Mouse (Mus musculus) yolk sac, embryonic 10.5 days (tissue): Measurements from ENCODE around the gene 6330409D20Rik.

Experiments
- DNase-seq: peaks from one replicate; pipeline ENCODE4 v3.0.0-alpha.2; 2017; ENCODE audit warnings: low spot score

Gene 6330409D20Rik

GRCm38 (mm10) chr2:32740916-32741272 is at the start of gene 6330409D20Rik:
TSS of gene 6330409D20Rik (minus strand) at chr2:32741016.
- DNase-seq = no peak

- no peak for DNase-seq
Observed at GRCm38 (mm10) chr2:32788581-32788980, 47.8 kb upstream of the 6330409D20Rik start.

GRCm38 (mm10) chr2:32787176-32787575 is 46.4 kb upstream of the 6330409D20Rik start:
- no peak for DNase-seq

- DNase-seq = no peak
Observed at GRCm38 (mm10) chr2:32784048-32784681, 43.3 kb upstream of the 6330409D20Rik start, which contains the start of gene Cfap157. TSS of gene Cfap157 (minus strand) at chr2:32784428.

- DNase-seq = no peak
Observed at GRCm38 (mm10) chr2:32781710-32782109, 40.9 kb upstream of the 6330409D20Rik start.

GRCm38 (mm10) chr2:32779714-32780113 is 38.9 kb upstream of the 6330409D20Rik start:
- no peak for DNase-seq

- DNase-seq = peak; percentile 30
Observed at GRCm38 (mm10) chr2:32779131-32779530, 38.3 kb upstream of the 6330409D20Rik start.

GRCm38 (mm10) chr2:32778081-32778480 is 37.3 kb upstream of the 6330409D20Rik start:
- no peak for DNase-seq

GRCm38 (mm10) chr2:32776192-32776591 is 35.4 kb upstream of the 6330409D20Rik start:
- DNase-seq = no peak

GRCm38 (mm10) chr2:32775359-32776074 is 34.7 kb upstream of the 6330409D20Rik start, which contains the start of the genes Ttc16 and Ptrh1:
TSS of gene Ttc16 (minus strand) at chr2:32775633.
TSS of gene Ptrh1 (plus strand) at chr2:32775786.
- DNase-seq = peak; percentile 98

GRCm38 (mm10) chr2:32772626-32773279 is 31.9 kb upstream of the 6330409D20Rik start:
- no peak for DNase-seq

- DNase-seq = peak; percentile 84
Observed at GRCm38 (mm10) chr2:32771886-32772285, 31.1 kb upstream of the 6330409D20Rik start.

GRCm38 (mm10) chr2:32769327-32770085 is 28.7 kb upstream of the 6330409D20Rik start:
- no peak for DNase-seq

- DNase-seq = peak; percentile 28
Observed at GRCm38 (mm10) chr2:32768661-32769285, 28.0 kb upstream of the 6330409D20Rik start.

- DNase-seq = no peak
Observed at GRCm38 (mm10) chr2:32767241-32767640, 26.4 kb upstream of the 6330409D20Rik start.

GRCm38 (mm10) chr2:32763353-32763752 is 22.5 kb upstream of the 6330409D20Rik start:
- no peak for DNase-seq

- DNase-seq = no peak
Observed at GRCm38 (mm10) chr2:32761859-32762258, 21.0 kb upstream of the 6330409D20Rik start.

- no peak for DNase-seq
Observed at GRCm38 (mm10) chr2:32761361-32761760, 20.5 kb upstream of the 6330409D20Rik start.

- no peak for DNase-seq
Observed at GRCm38 (mm10) chr2:32759001-32759400, 18.2 kb upstream of the 6330409D20Rik start.

- DNase-seq = peak; percentile 74
Observed at GRCm38 (mm10) chr2:32758503-32758902, 17.7 kb upstream of the 6330409D20Rik start.

GRCm38 (mm10) chr2:32757056-32757845 is 16.4 kb upstream of the 6330409D20Rik start, which contains the start of gene Tor2a:
TSS of gene Tor2a (plus strand) at chr2:32757234.
- peak; percentile 97 for DNase-seq
